Mouse (Mus musculus): ENCODE results near the gene Grasp.

DNA sequence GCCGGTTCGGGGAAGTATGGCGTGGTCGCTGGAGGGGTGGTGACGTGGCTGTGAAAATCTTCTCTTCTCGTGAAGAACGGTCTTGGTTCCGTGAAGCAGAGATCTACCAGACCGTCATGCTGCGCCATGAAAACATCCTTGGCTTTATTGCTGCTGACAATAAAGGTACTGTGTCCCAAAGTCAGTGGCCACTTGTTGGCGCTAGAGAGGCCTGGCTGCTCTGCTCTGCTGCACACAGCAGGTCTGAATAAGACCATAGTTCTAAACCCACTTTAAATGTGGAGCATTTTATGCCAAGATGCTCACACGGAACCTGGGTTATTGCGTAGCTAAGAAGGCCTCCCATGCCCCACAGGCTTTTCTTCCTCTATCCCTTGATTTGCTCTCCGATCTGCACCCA lies 25.1 kb upstream of the Grasp start:
- TF ChIP-seq CTCF (conservative IDR thresholded peaks at IDR 0.05; ENCODE audit: insufficient read depth, insufficient read length, low read depth, low read length): no peak; the same call in 1 of the 2 replicates
- no peak for TF ChIP-seq POLR2A (IDR thresholded peaks at IDR 0.05; ENCODE audit: low read depth, low read length)
